Mouse (Mus musculus): ENCODE results near the gene Apoc4. TPM values are rescaled to one million over a fixed set of nuclear protein-coding genes. Genes with fewer than 3 reads are reported as not detected.

Apoc4 gene
- total RNA-seq, 2 experiments from 2014 or later = not detected

GRCm38 (mm10) chr7:19678901-19679300 is 2.4 kb downstream of the Apoc4 start:
- no peak for DNase-seq (ENCODE audit: low spot score in 2 of 2)

- no peak for DNase-seq (ENCODE audit: low spot score in 2 of 2)
Observed at GRCm38 (mm10) chr7:19677872-19678271, 3.4 kb downstream of the Apoc4 start, which contains the start of gene Apoc2. Gene Apoc2, minus strand, starts transcription at chr7:19677941.

GRCm38 (mm10) chr7:19676662-19677061 is 4.6 kb downstream of the Apoc4 start:
- DNase-seq (ENCODE audit: low spot score in 2 of 2) = no peak

GRCm38 (mm10) chr7:19675824-19676223 is 5.5 kb downstream of the Apoc4 start:
- no peak for DNase-seq (ENCODE audit: low spot score in 2 of 2)

- DNase-seq (ENCODE audit: low spot score in 2 of 2) = no peak
Observed at GRCm38 (mm10) chr7:19673083-19673699, 8.1 kb downstream of the Apoc4 start.

- no peak for DNase-seq (ENCODE audit: low spot score in 2 of 2)
Observed at GRCm38 (mm10) chr7:19671511-19671910, 9.8 kb downstream of the Apoc4 start.

GRCm38 (mm10) chr7:19668947-19669721 is 12.1 kb downstream of the Apoc4 start:
- DNase-seq (ENCODE audit: low spot score in 2 of 2) = peak; percentile 85 to 98

GRCm38 (mm10) chr7:19667434-19667833 is 13.8 kb downstream of the Apoc4 start:
- DNase-seq (ENCODE audit: low spot score in 2 of 2) = no peak

GRCm38 (mm10) chr7:19666750-19667149 is 14.5 kb downstream of the Apoc4 start:
- no peak for DNase-seq (ENCODE audit: low spot score in 2 of 2)

- DNase-seq (ENCODE audit: low spot score in 2 of 2) = peak; percentile 96 to 99
Observed at GRCm38 (mm10) chr7:19664955-19665841, 16.1 kb downstream of the Apoc4 start, which contains the start of gene Clptm1. Gene Clptm1, minus strand, starts transcription at chr7:19665033.

GRCm38 (mm10) chr7:19664455-19664954 is 16.8 kb downstream of the Apoc4 start:
- DNase-seq (ENCODE audit: low spot score in 2 of 2) = peak in 1 of 2 experiments; percentile 18

GRCm38 (mm10) chr7:19663940-19664339 is 17.3 kb downstream of the Apoc4 start:
- DNase-seq (ENCODE audit: low spot score in 2 of 2) = no peak

- no peak for DNase-seq (ENCODE audit: low spot score in 2 of 2)
Observed at GRCm38 (mm10) chr7:19652614-19653013, 28.7 kb downstream of the Apoc4 start.

- DNase-seq (ENCODE audit: low spot score in 2 of 2) = no peak
Observed at GRCm38 (mm10) chr7:19651063-19651786, 30.1 kb downstream of the Apoc4 start.

GRCm38 (mm10) chr7:19641223-19641622 is 40.1 kb downstream of the Apoc4 start:
- DNase-seq (ENCODE audit: low spot score in 2 of 2) = no peak

- DNase-seq (ENCODE audit: low spot score in 2 of 2) = no peak
Observed at GRCm38 (mm10) chr7:19635074-19635827, 46.0 kb downstream of the Apoc4 start.

- no peak for DNase-seq (ENCODE audit: low spot score in 2 of 2)
Observed at GRCm38 (mm10) chr7:19634591-19634990, 46.7 kb downstream of the Apoc4 start.

- no peak for DNase-seq (ENCODE audit: low spot score in 2 of 2)
Observed at GRCm38 (mm10) chr7:19633855-19634254, 47.4 kb downstream of the Apoc4 start.

GRCm38 (mm10) chr7:19633197-19633596 is 48.1 kb downstream of the Apoc4 start:
- no peak for DNase-seq (ENCODE audit: low spot score in 2 of 2)

GRCm38 (mm10) chr7:19632720-19633119 is 48.6 kb downstream of the Apoc4 start:
- no peak for DNase-seq (ENCODE audit: low spot score in 2 of 2)
